Mouse (Mus musculus): ENCODE measurements around the gene Ptprs. TPM values are rescaled to one million over a fixed set of nuclear protein-coding genes. Genes with fewer than 3 reads are reported as not detected.

Ptprs gene
- total and polyA plus RNA-seq, 3 experiments, result 41.7 to 91.1 (median 47.5) TPM

DNA sequence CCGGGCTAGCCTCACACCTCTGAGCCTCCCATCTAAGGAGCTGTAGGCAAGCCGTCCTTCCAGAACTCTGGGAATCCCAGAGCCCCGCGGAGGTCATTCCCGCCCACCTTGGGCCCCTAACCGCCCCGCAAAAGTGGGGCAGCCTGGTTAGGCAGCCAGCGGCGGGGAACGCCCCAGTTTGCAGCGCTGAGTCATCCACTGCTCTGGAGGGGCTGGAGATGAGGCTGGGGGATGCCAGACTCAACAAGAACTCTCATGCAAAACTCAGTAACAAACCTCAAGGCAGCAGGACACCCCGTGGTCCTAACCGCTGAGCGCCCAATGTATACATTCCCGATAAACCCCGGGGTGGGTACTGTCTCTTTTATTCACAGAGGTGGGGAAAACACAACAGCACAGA lies 4.2 kb downstream of the Ptprs start:
- Histone ChIP-seq H3K4me3 (no peak overlapping the region), H3K36me3 (ENCODE audit: control insufficient read depth, insufficient read depth, low read length) (no peaks in the 10 kb centered on the region), H3K27ac (no peak overlapping the region), H3K27me3 (ENCODE audit: control insufficient read depth, insufficient read depth, low read length) (peaks cover 5% of the 10 kb centered on the region), H3K79me2 (replicated peaks; ENCODE audit: control insufficient read depth, insufficient read depth, low read length) (no peaks in the 10 kb centered on the region), H3K9ac (ENCODE audit: low read depth, low read length) (no peak overlapping the region), H3K4me1 (ENCODE audit: control insufficient read depth, insufficient read depth, low read length) (peaks cover 6% of the 10 kb centered on the region)
- intact Hi-C loops (cut with DNase I), result no loop called here
- 36% methylated on average over 16 of the region's 16 CpGs for WGBS
- TF ChIP-seq CTCF (IDR thresholded peaks at IDR 0.05) (no peak), EP300 (IDR thresholded peaks at IDR 0.05; ENCODE audit: insufficient read depth, low read depth, low read length) (no peak), POLR2A (IDR thresholded peaks at IDR 0.05; ENCODE audit: insufficient read depth, low read depth, low read length) (no peak)
- DNase-seq, result no peak

GRCm38 (mm10) chr17:56471136-56471535 lies 5.1 kb downstream of the Ptprs start:
- 80% methylated on average over 5 of the region's 5 CpGs for WGBS
- H3K27me3 ChIP-seq (ENCODE audit: control insufficient read depth, insufficient read depth, low read length), result peaks cover 5% of the 10 kb centered on the region
- no peak for DNase-seq
- no peak overlapping the region for H3K4me3 ChIP-seq
- no peak overlapping the region for H3K27ac ChIP-seq
- no peaks in the 10 kb centered on the region for H3K79me2 ChIP-seq (replicated peaks; ENCODE audit: control insufficient read depth, insufficient read depth, low read length)
- no peak for TF ChIP-seq POLR2A (IDR thresholded peaks at IDR 0.05; ENCODE audit: insufficient read depth, low read depth, low read length)
- H3K36me3 ChIP-seq (ENCODE audit: control insufficient read depth, insufficient read depth, low read length), result no peaks in the 10 kb centered on the region
- H3K9ac ChIP-seq (ENCODE audit: low read depth, low read length), result no peak overlapping the region
- H3K4me1 ChIP-seq (ENCODE audit: control insufficient read depth, insufficient read depth, low read length), result peaks cover 3% of the 10 kb centered on the region; the same call in 1 of the 2 replicates
- intact Hi-C loops (cut with DNase I), result no loop called here

DNA sequence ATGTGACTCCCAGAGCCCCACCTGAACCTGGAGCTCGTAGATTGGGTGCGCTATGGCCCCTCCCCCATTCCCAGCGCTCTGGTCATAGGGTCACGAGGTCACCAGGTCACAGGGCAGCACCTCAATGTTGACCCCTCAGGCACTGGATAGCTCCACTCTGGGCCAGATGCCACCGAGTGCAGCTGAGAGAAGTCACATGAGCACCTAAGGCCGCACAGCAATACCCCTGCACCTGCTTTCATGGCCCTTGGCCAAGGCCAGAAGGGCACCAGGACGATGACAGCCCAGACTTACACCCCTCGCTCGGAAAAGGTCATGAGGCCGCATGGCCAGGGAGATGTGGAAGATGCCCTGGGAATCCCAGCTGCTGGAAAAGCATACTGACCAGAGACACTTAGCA lies 5.7 kb downstream of the Ptprs start:
- 38% methylated on average over 10 of the region's 10 CpGs for WGBS
- intact Hi-C loops (cut with DNase I), result no loop called here
- TF ChIP-seq CTCF (IDR thresholded peaks at IDR 0.05) (no peak), EP300 (IDR thresholded peaks at IDR 0.05; ENCODE audit: insufficient read depth, low read depth, low read length) (no peak), POLR2A (IDR thresholded peaks at IDR 0.05; ENCODE audit: insufficient read depth, low read depth, low read length) (no peak)

GRCm38 (mm10) chr17:56470001-56470436 lies 6.3 kb downstream of the Ptprs start:
- H3K9ac ChIP-seq (ENCODE audit: low read depth, low read length), result peak overlapping the region; percentile 15; the same call in 1 of the 2 replicates
- no peak for DNase-seq
- no peaks in the 10 kb centered on the region for H3K79me2 ChIP-seq (replicated peaks; ENCODE audit: control insufficient read depth, insufficient read depth, low read length)
- H3K4me1 ChIP-seq (ENCODE audit: control insufficient read depth, insufficient read depth, low read length), result peaks cover 1% of the 10 kb centered on the region; the same call in 1 of the 2 replicates
- no peaks in the 10 kb centered on the region for H3K36me3 ChIP-seq (ENCODE audit: control insufficient read depth, insufficient read depth, low read length)
- intact Hi-C loops (cut with DNase I), result no loop called here
- WGBS, result 14% methylated on average over 25 of the region's 26 CpGs
- H3K4me3 ChIP-seq, result peak overlapping the region; percentile 33
- no peak for TF ChIP-seq EP300 (IDR thresholded peaks at IDR 0.05; ENCODE audit: insufficient read depth, low read depth, low read length)
- TF ChIP-seq CTCF (IDR thresholded peaks at IDR 0.05), result no peak
- no peak for TF ChIP-seq POLR2A (IDR thresholded peaks at IDR 0.05; ENCODE audit: insufficient read depth, low read depth, low read length)
- H3K27me3 ChIP-seq (ENCODE audit: control insufficient read depth, insufficient read depth, low read length), result peaks cover 5% of the 10 kb centered on the region
- H3K27ac ChIP-seq, result no peak overlapping the region

More for the DNA sequence above, 5.7 kb downstream of the Ptprs start:
- Histone ChIP-seq H3K27ac (no peak overlapping the region), H3K4me1 (ENCODE audit: control insufficient read depth, insufficient read depth, low read length) (peaks cover 3% of the 10 kb centered on the region; the same call in 1 of the 2 replicates), H3K27me3 (ENCODE audit: control insufficient read depth, insufficient read depth, low read length) (peaks cover 5% of the 10 kb centered on the region), H3K79me2 (replicated peaks; ENCODE audit: control insufficient read depth, insufficient read depth, low read length) (no peaks in the 10 kb centered on the region), H3K36me3 (ENCODE audit: control insufficient read depth, insufficient read depth, low read length) (no peaks in the 10 kb centered on the region), H3K9ac (ENCODE audit: low read depth, low read length) (no peak overlapping the region), H3K4me3 (no peak overlapping the region)
- no peak for DNase-seq

- Histone ChIP-seq H3K4me1 (ENCODE audit: control insufficient read depth, insufficient read depth, low read length) (peaks cover 1% of the 10 kb centered on the region; the same call in 1 of the 2 replicates), H3K27me3 (ENCODE audit: control insufficient read depth, insufficient read depth, low read length) (peaks cover 5% of the 10 kb centered on the region), H3K27ac (no peak overlapping the region), H3K4me3 (no peak overlapping the region; the same call in 1 of the 2 replicates), H3K9ac (ENCODE audit: low read depth, low read length) (no peak overlapping the region), H3K79me2 (replicated peaks; ENCODE audit: control insufficient read depth, insufficient read depth, low read length) (no peaks in the 10 kb centered on the region), H3K36me3 (ENCODE audit: control insufficient read depth, insufficient read depth, low read length) (no peaks in the 10 kb centered on the region)
- TF ChIP-seq CTCF (IDR thresholded peaks at IDR 0.05) (no peak), POLR2A (IDR thresholded peaks at IDR 0.05; ENCODE audit: insufficient read depth, low read depth, low read length) (no peak), EP300 (IDR thresholded peaks at IDR 0.05; ENCODE audit: insufficient read depth, low read depth, low read length) (no peak)
- no peak for DNase-seq
- 63% methylated on average over 8 of the region's 8 CpGs for whole genome bisulfite sequencing
- intact Hi-C loops (cut with DNase I), result no loop called here
Measured at GRCm38 (mm10) chr17:56469275-56469674, 7.0 kb downstream of the Ptprs start.

GRCm38 (mm10) chr17:56468870-56469269 lies 7.4 kb downstream of the Ptprs start:
- no peak overlapping the region for H3K27ac ChIP-seq
- intact Hi-C loops (cut with DNase I), result no loop called here
- H3K9ac ChIP-seq (ENCODE audit: low read depth, low read length), result no peak overlapping the region
- WGBS, result 25% methylated on average over 7 of the region's 7 CpGs
- TF ChIP-seq EP300 (IDR thresholded peaks at IDR 0.05; ENCODE audit: insufficient read depth, low read depth, low read length) (no peak), POLR2A (IDR thresholded peaks at IDR 0.05; ENCODE audit: insufficient read depth, low read depth, low read length) (no peak), CTCF (IDR thresholded peaks at IDR 0.05) (no peak)
- peaks cover 1% of the 10 kb centered on the region; the same call in 1 of the 2 replicates for H3K4me1 ChIP-seq (ENCODE audit: control insufficient read depth, insufficient read depth, low read length)
- no peaks in the 10 kb centered on the region for H3K36me3 ChIP-seq (ENCODE audit: control insufficient read depth, insufficient read depth, low read length)
- no peaks in the 10 kb centered on the region for H3K79me2 ChIP-seq (replicated peaks; ENCODE audit: control insufficient read depth, insufficient read depth, low read length)
- DNase-seq, result peak in 1 of 2 experiments; percentile 52
- H3K27me3 ChIP-seq (ENCODE audit: control insufficient read depth, insufficient read depth, low read length), result peaks cover 2% of the 10 kb centered on the region; the same call in 1 of the 2 replicates
- no peak overlapping the region for H3K4me3 ChIP-seq

All from heart, adult 2 months (tissue).